Mouse (Mus musculus) right cerebral cortex, postnatal 25 days (tissue): ENCODE results near the gene Cwc27.
A peak's percentile ranks its signal among the peaks of the same experiment; 100 is the strongest.

Experiments
- DNase-seq: peaks from one replicate; pipeline ENCODE4 v3.0.0; 2022

Gene Cwc27

DNA sequence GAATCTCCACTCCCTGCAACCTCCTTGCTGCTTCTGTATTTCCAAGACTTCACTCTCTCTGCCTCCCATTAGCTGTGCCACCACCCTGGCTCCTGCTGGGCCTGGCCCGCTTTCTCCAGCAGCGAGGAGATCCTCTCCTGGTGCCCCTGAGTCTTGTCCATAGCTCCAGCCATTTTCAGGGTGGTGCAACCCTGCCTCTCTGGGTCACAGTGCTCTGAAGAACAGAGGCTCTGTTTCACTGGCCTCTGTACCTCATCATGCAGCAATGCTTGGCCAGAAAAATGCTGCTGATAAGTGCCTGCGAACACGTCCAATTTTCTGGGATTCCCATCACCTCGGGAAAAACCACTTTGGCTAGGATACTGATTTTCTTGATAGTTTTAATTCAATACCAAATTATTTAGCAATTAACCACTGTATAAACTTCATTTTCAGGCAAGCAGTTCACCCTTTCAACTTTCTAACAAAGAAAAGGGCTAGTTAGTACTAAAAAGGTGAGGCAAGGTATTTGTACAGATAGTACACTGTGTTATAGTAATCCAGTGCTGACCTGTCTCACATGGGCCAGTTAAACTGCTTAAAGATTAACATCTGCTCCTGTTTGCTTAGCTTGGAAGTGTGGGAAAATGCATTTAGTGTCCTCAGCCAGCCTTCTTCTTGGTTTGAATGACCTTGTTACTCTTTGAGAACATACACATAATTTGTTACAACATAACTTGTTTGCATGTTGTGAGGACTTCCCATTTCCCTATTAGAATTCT is 176.1 kb downstream of the Cwc27 start:
- no peak for DNase-seq

DNA sequence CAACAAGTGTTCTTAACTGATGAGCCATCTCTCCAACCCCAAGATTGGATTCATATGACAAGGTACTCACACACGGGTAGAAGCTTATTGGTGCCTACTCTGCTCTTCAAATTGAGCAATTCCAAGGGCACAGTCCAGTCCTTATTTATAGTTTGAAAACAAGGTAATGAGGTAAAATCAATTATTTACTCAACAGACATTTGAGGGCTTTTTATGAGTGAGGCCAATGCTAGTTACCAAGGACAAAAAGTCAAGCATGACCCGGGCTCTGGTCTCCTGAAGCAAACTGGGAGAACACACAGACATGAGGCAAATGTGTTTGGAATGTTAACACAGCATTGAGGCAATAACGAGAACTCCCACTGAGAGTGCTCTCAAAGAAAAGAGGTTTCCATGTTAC is 178.0 kb downstream of the Cwc27 start:
- DNase-seq = no peak

DNA sequence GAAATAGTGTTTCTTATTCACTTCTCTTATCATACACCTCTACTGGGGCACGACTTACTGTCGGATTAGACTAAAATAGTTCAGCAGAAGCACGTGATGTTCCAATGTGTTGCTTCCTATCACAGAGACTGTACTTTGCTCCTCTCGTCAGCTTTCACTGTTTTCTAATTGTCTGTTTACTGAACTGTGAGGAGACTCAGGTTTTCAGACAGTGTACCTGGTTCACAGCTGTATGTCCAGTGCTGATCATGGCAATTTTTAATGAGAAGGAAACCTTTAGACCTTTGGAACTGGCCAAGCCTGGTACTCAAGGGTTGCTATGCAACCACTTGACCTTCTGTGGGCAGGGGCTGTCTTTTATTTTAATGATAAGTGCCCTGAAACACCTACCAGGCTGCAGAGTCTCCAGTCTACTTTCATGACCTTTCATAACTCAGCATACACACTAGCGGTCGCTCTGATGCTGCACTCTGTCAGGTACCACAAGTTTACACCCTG is 180.9 kb downstream of the Cwc27 start:
- DNase-seq = no peak

DNA sequence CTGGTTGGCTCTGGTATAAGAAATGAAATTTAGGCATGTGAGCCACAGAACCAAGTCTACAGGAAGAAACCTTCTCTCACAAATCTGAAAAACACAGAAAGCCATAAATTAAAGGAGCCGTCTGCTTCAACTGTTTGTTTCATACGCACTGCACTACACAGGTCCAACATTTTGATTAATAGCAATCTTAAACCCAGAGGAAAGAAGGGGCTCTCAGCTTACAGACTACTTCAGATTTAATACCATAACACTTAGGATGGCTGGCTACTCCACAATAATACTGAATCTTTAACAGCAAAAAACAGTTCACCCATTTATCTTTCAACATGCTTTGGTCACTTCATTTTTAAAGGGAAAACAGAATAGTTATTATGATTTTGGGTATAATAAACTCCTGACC is 182.2 kb downstream of the Cwc27 start:
- DNase-seq = no peak

DNA sequence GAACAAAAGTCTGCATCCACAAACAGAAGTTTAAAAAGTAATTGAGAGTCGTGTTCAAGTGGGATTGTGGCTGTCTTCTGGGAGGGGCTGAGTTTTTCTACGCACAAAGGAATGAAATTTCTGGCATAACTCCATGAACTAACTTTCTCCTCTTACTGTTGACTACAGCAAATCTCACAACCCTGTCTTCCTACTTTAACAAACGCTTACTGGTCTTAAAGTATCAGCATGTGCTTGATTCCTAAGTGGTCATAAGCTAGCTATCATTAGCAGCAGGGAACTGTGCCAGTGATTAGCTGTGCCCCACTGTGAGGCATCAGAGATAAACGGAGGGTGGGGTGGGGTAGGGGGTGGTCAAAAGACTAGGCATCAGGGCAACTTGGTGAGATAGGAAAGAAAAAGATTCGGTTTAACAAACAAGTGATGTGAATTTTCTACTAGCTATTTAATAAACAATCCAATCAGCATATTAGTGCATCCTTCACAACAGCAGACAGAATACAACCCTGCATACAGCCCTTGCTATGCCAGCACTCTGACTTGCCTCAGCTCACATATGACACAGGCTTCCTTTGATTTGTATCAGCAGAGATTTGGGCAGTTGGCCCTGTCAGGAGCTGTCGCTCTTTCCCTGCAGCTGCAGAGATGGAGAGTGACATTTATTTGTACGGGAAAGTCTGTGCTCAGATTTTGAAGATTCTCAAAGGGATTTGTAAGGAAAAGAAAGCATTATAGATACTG is 184.3 kb downstream of the Cwc27 start:
- no peak for DNase-seq

DNA sequence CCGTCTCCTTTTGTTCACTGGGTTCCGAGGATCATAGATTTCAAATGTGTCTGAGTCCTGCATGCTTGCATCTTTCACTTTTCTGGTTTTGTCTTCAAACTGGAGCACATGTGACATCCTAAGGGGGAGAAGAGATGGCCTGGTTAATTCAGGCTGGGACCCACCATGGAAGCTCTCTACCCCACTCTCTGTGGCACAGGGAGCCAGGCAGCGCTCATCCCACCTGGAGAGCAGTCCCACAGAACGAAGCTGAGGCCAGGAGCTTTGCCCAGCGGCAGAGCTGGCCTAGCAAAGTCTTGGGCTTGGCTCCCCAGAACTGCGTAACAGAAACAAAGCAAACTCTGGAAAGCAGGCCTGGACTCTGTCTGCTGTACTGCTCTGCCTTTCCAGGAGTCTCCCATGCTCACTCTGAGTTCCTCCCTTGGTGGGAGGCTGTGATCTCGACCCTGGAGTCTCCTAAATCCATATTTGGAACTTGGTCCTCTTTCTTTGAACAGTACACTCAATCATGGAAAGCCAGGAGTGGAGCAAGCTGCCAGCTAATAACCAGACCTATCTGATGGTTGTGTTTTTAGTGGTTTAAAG is 185.2 kb downstream of the Cwc27 start:
- no peak for DNase-seq

DNA sequence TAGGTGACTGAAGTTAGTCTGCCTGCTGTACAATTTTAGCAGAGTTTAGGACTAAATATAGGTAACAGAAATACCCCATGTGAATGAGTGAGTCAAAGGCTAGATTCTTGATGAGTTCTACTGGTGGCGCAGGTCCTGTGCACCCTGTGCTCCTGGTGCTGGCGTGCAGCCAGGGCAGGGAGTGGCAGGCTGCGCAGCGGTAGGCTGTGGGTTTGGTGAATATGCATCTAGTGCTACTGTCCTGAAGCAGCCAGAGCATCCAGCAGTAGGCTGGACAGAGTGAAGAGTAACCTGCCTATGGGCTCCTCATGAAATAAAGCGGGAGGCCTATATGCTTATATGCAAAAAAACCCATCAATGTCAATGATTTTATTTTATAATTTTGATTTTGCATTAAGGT is 186.1 kb downstream of the Cwc27 start:
- DNase-seq = no peak

DNA sequence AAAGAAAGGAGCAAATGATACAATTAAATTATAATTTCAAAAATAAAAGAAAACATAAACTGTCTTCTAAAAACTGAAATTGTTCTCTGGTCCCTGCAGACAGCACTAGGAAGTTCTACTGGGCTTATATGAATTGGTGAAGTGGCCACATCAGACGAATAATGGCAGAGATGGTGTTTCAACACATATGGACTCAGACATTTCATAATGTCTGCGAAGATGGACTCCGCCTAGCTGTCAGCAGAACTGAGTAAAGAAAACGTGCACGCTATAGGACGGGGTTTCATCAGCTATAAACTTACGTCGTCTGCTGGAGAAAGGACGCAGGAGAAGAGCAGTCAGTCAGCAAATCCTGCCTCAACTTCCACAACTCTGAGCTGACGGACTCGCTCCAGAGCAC is 187.3 kb downstream of the Cwc27 start:
- no peak for DNase-seq

DNA sequence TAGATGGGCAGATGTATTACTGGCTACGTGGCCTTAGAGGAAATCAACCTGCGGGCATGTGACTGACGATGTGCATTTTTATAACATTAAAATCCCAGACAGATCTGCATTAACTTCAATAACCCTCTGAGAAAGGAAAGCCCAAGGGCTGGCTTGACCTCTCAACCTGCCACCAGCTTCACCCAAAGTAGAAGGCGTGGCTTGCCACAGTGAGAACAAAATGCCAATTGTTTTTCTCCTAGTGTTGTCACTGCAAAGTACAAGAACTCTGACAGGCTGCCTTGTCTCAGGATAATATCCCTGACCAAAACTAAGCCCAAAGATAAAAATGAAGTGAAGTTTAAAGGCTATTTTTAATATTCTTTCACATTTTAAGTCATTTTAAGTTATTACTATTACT is 188.9 kb downstream of the Cwc27 start:
- no peak for DNase-seq

DNA sequence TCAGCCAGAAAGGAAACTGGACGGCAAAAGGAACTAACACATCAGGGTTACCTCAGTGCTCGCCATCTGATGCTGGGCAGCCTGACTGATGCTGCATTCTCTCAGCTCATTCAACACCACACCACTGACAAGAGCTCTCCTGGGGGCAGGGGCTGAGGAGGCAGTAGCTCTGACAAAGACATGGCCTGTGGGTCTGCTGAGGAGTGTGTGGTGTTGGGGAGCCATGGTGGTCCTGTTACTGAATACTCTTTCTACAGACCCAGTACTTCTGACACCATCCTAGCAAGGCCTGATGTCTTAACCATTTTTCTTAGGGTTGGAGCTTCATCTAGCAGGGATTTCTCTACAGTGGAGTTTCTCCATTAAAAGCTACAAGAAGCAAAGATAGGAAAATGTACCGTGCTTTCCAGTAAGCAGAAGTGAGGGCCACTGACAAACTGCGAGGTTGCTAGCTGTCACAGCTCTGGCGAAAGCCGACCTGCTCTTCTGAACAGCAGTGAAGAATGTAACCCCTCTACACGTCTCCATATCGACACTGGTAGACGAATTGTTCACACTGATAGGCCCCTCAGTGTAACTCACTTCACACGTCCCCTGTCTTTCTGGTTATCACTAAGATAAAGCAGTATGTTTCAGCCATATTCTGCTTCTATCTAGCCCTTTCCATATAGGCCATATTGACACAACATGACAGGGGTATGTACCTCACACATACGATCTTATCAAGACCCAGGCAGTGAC is 189.6 kb downstream of the Cwc27 start:
- no peak for DNase-seq

DNA sequence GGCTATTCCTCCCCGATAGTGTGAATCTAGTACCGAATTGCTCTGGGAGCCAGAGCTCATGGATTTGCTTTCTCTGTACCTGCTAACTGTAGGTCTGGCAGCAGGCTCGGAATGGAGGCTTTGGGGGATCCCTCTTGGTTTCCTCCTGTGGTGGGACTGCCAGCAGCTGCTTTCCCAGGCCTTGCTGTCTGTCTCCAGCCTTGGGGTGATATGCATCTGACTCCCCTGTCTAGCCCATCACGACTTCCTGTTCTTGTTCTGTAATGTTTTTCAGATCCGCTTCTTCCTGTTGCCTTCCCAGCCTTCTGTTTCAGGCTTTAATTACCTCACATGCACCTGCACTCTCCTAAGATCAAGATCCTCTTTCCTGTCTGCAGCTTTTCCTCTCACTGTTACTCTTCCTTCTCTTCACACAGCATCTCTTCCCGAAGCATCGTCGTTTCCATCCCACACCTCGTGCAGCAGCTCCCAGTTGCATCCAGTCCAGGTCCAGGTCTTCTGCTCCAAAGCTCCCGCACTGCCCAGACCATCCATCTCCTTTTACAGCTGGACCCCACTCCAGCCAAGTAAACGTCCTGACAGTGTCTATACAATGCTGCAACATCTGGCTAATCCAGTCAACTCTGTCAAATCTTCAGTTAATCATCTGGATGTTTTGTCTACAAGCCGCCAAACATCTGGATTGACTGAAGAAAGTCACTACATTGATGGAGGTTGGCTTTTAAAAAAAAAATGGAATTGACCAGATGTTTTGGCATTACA is 193.6 kb downstream of the Cwc27 start:
- no peak for DNase-seq

DNA sequence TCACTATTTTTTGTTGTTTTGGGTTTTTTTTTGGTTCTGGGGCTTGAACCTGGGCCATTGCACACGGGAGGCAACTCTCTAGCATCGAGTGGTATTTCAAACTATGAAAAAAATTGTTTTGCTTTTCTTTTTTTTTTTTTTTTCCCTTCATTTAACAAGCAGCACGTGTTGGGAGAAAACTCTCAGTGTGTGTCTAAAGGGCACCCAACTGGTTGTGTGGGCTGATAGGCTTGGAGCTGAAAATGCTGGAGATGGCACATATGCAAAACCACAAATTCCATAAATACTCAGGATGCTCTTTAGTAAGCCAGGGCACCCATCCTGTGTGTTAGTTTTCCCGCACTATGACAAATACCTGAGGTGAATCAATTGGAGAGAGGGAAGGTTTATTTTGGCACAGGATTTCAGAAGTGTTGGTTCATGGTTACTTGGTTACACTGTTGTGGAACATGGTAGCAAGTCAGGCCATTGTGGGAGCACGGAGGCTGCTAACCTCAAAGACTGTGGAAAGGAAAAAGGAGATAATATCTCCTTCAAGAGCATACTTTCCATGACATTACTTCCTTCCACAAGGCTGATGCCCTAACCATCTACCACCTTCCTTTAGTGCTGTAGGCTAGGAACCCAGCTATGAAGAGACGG is 194.7 kb downstream of the Cwc27 start:
- no peak for DNase-seq

DNA sequence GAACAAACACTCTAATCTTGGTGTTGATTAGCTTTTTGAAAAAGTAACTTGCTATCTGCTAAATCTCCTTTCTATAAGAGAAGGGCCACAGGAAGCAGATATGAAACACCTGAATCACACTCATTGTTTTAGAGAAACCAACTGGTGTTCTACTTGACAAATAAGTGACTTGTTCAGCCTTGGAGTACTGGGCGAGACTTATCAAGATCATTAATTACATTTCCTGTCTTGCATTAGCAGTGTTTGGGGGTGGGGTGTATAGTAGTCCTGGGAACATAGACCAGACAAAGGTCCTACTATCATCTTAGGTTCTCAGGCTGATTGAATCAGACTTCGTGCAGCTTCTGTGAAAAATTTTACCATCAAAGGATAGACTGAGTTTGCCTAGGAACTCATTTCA is 196.5 kb downstream of the Cwc27 start:
- no peak for DNase-seq

DNA sequence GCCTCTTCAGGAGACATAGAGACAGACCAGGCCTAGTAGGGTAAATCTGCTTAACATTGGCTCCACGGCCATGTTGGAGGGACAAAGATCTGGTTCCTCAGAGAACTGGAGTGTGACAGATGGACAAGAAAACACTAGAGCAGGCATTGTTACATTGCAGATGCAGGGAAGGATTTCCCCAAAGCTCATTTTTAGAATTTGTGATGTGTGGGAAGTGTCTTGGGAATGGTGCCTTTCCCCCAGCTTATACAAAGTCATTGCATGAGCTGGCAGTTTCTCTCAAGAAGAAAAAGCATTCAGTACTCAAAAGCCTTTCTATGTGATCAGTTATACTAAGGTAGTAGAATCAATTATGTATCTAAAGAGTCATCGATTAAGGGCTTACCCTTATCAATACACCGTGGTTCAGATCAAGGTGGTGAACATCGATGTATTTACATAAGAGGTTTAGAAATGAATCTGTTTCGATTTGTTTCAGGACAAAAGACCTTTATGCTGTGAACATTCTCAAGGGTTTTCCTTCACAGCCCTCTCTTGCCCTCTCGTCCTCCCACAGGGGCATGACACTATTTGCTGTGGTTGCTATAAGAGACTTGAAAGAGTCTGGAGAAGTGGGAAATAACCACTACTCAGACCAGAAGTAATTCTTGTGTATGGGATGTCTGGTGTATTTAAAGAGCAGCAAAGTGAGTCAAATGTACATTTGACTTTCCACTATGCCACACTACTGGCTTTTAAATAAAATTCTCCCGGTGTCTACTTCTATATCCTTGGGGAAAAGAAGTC is 197.2 kb downstream of the Cwc27 start:
- DNase-seq = peak; percentile 23

DNA sequence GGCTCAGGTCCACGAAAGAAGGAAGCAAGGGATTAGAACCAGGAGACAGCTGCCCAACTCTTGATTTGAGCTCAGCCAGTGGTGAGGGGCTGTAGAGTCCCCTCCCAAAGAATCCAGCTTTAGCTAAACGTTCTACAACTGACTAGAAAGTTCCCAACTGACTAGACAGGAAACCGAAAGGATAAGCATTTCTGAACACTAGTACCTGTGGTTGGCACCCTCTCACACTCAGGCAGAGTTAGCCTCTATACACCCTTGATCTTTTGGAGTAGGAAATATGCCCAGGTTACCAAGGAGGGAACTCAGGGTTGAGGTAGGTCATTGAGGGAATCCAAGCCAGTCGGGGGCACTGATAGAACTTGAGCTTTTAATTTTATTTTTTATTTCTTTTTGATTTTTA is 199.7 kb downstream of the Cwc27 start:
- no peak for DNase-seq

DNA sequence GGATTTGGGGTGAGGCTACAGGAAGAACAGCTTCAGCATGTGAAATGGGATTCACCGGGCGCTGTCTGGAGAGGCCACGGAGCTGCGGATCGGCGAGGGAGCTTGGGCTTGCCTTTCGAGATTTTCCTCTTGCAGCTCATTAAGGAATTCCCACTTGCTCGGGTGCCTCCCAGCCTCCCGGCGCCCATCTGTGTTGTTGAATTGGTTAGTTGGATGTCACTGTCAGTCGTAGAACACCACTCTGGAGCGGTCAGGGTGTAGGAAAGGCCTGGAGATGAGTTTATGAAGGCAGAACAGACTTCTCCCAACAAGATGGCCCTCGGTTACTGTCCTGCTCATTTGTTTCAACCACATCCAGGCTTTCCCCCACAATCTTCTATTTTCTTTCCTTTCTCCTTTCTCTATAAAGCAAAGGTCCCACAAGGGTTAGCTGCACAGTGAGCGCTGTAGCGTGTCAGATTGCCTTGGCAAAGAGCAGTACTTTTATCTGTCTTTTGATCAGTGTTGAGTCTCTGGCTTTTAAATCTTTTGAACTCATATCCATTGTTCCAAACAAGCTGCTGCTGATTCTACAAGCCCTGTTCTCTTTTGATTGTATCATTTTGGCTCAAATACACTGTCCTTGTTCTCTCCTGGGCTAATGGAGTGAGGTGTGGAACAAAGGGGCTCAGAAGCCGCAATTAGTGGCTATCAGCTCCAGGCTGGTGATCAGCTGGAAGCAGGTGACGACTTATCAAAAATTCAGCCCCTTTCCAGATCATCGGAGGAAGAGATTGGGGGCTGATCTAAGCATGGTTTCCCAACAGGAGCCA is 200.7 kb downstream of the Cwc27 start:
- no peak for DNase-seq

DNA sequence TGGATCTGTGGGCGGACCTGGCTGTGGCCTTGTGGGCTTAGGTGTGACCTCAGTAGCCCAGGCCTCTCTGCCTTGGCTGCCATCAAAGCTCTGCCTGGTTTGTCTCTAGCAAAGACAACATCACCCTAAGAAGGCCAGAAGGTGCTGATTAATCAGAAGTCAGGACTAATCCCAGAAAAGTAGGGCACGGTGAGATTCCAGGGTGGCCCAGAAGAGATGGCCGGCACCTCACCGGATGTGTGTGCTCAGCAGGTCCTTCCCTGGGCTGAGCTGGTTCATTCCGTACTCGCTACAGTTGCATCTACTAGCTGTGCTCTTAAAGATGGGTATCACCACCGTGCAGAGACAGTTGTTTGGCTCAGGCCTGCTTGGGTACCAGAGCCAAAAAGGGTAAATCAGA is 201.8 kb downstream of the Cwc27 start:
- DNase-seq = no peak

DNA sequence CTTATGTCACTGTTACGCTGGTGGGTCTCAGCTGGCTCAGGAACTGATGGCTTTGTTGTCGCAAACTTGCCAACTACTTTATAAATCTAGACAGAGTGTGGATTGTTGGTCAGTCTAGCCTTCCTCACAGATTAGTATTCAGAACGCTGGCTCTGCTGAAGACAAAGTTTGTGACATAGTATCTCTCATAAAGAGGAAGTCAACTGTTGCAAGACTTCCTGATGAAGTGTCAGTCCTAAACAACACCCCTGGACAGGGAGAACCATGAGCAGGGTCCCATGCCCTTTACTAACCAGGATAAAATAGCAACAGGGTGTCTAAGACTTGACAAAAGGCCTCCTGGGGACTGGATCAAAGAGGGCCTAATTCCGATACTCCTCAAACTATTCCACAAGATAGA is 205.6 kb downstream of the Cwc27 start:
- no peak for DNase-seq

DNA sequence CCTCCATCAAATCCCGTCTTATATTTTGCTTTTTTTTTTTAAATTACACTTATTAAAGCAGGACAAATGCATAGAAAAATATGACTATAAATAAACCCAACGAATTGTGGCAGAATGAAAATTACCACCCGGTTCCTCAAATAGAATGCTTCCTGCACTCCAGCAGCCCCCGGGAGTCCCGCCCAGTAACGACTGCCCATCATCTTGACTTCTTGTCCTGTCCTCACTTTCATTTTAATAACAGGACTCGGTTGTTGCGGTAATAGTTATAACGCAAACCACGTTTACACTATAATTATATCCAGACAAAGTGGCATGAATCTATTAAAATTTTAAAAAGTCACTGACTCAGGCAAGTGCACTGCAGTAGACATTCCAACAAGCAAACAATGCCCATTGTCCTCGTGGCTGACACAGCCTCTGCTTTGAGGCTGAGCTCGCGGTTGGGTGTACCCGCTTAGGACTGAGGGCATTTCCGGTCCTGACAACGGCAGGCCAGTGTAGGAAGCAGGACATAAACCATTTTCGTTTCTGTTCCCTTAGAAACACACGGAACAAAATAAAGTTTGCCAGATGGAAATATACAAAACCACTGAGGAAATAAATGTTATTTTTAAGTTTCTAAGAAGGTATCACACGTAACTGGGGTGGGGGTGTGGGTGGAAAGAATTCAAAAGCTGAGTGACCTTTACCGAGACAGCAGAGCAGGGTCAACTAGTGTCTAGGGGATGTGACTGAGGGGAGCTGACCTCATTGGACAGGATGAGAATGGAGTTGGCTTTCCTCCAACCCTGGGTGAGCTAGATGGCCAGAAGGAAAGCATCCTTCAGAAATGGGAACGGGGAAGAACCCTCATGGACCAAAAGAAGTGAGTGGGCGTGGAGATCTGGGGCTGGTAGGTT is 206.5 kb downstream of the Cwc27 start:
- DNase-seq = no peak
